Comparison of ENCODE assay signal across 34 mouse cellular contexts in genomic region chr10:91424786-91425185, GRCm38 (mm10).
"Had no signal": no experiment of that assay in that cellular context is flagged by ENCODE, and none has a peak within 500 bp of the region (broad histone marks: within the 10 kb centered on the region; RNA-seq: fewer than 3 reads in every experiment).

No protein-coding gene starts in this region.

- H3K4me2 ChIP-seq: heart, embryonic 11.5 days; heart, embryonic 12.5 days; heart, embryonic 13.5 days; heart, embryonic 15.5 days; hindbrain, embryonic 12.5 days; hindbrain, embryonic 14.5 days; hindbrain, embryonic 15.5 days; intestine, embryonic 15.5 days; kidney, embryonic 15.5 days had no signal

- ATAC-seq: hindbrain, embryonic 16.5 days; hindbrain, postnatal 0 days; inflammation-experienced regulatory T-cells, adult 6 months; intestine, embryonic 15.5 days; intestine, embryonic 16.5 days; intestine, postnatal 0 days had no signal

- H3K4me3 ChIP-seq: heart, embryonic 10.5 days; heart, embryonic 12.5 days; heart, embryonic 13.5 days; heart, embryonic 15.5 days; hindbrain, embryonic 12.5 days; hindbrain, embryonic 15.5 days; intestine, embryonic 15.5 days; kidney, embryonic 15.5 days; layer of hippocampus, adult 2 months; left cerebral cortex, adult 2 months had no signal

- H3K9ac ChIP-seq: heart, embryonic 12.5 days; heart, embryonic 13.5 days; heart, embryonic 15.5 days; hindbrain, embryonic 12.5 days; hindbrain, embryonic 14.5 days; hindbrain, embryonic 15.5 days; intestine, embryonic 15.5 days; kidney, embryonic 15.5 days had no signal

- H3K27ac ChIP-seq: heart, embryonic 10.5 days; heart, embryonic 13.5 days; heart, embryonic 15.5 days; hindbrain, embryonic 12.5 days; hindbrain, embryonic 14.5 days; hindbrain, embryonic 15.5 days; hindbrain, postnatal 0 days; intestine, embryonic 15.5 days; kidney, embryonic 15.5 days; kidney, postnatal 0 days; layer of hippocampus, adult 2 months; left cerebral cortex, adult 2 months had no signal

- H3K36me3 ChIP-seq: heart, embryonic 10.5 days; heart, embryonic 12.5 days; heart, embryonic 13.5 days; heart, embryonic 15.5 days; hindbrain, embryonic 12.5 days; hindbrain, embryonic 15.5 days; intestine, embryonic 15.5 days; kidney, embryonic 15.5 days had no signal

- H3K4me1 ChIP-seq: hindbrain, embryonic 12.5 days; intestine, embryonic 15.5 days had no signal

- DNase-seq: heart, postnatal 10 days; heart, postnatal 14 days; heart, postnatal 36 days; heart, postnatal 4 days; kidney, adult 11 months; kidney, adult 18-20 months; kidney, adult 2 months; kidney, adult 8-10 months; kidney, adult 9 months; kidney, postnatal 10 days; kidney, postnatal 14 days; kidney, postnatal 25 days; kidney, postnatal 36 days; kidney, postnatal 4 days; layer of hippocampus, adult 9-11 months; layer of hippocampus, postnatal 36 days had no signal

- H3K27me3 ChIP-seq: heart, embryonic 12.5 days; heart, embryonic 13.5 days; heart, embryonic 15.5 days; hindbrain, embryonic 12.5 days; hindbrain, embryonic 15.5 days; intestine, embryonic 15.5 days; kidney, embryonic 15.5 days had no signal

- H3K9me3 ChIP-seq: heart, embryonic 10.5 days; heart, embryonic 12.5 days; heart, embryonic 13.5 days; heart, embryonic 15.5 days; hindbrain, embryonic 12.5 days; hindbrain, embryonic 15.5 days; intestine, embryonic 15.5 days; kidney, embryonic 15.5 days had no signal
